Mouse (Mus musculus): ENCODE results near the gene Mamld1. TPM values are rescaled to one million over a fixed set of nuclear protein-coding genes. Genes with fewer than 3 reads are reported as not detected.
"Not testable (repeated sequence)": the region's sequence is repeated elsewhere in the genome, so short reads cannot be mapped to it uniquely, and the experiment has no call there.

Mamld1 gene
- 12.2 and 13.1 TPM in 2 replicates for total RNA-seq (2021)
- long read RNA-seq, experiment 1, partial matches to known transcripts = 0 of 1 reads
- long read RNA-seq, experiment 1, other reads (novel, unspliced or antisense) = 1 of 1 reads
- long read RNA-seq, experiment 2, full-length matches to known transcripts = 1 of 2 reads
- long read RNA-seq, experiment 2, partial matches to known transcripts = 1 of 2 reads
- long read RNA-seq, experiment 2, other reads (novel, unspliced or antisense) = 0 of 2 reads

- peak; percentile 84 for DNase-seq
These were observed at the start of gene Mamld1 for GRCm38 (mm10) chrX:71049864-71050576. Gene Mamld1, plus strand, starts transcription at chrX:71050256.

- DNase-seq = no peak
These were observed 25.3 kb upstream of the Mamld1 start for GRCm38 (mm10) chrX:71024718-71025117.

GRCm38 (mm10) chrX:71028007-71028406 lies 22.0 kb upstream of the Mamld1 start:
- DNase-seq = no peak

- DNase-seq = not testable (repeated sequence)
These were observed 21.1 kb upstream of the Mamld1 start for GRCm38 (mm10) chrX:71028976-71029375.

GRCm38 (mm10) chrX:71050677-71051311 lies 738 bp downstream of the Mamld1 start:
- DNase-seq = peak; percentile 20

- DNase-seq = peak; percentile 24
These were observed 1.5 kb downstream of the Mamld1 start for GRCm38 (mm10) chrX:71051361-71052114.

GRCm38 (mm10) chrX:71052115-71052478 lies 2.0 kb downstream of the Mamld1 start:
- peak; percentile 91 for DNase-seq

- DNase-seq = peak; percentile 31
These were observed 2.6 kb downstream of the Mamld1 start for GRCm38 (mm10) chrX:71052481-71053216.

GRCm38 (mm10) chrX:71053246-71053645 lies 3.2 kb downstream of the Mamld1 start:
- DNase-seq = no peak

GRCm38 (mm10) chrX:71056968-71057367 lies 6.9 kb downstream of the Mamld1 start:
- no peak for DNase-seq

GRCm38 (mm10) chrX:71085092-71085807 lies 35.2 kb downstream of the Mamld1 start:
- no peak for DNase-seq

GRCm38 (mm10) chrX:71087370-71088079 lies 37.5 kb downstream of the Mamld1 start:
- no peak for DNase-seq

GRCm38 (mm10) chrX:71088080-71088414 lies 38.0 kb downstream of the Mamld1 start:
- DNase-seq = no peak

- DNase-seq = peak; percentile 43
These were observed 55.8 kb downstream of the Mamld1 start for GRCm38 (mm10) chrX:71105820-71106219.

- DNase-seq = peak; percentile 57
These were observed 56.3 kb downstream of the Mamld1 start for GRCm38 (mm10) chrX:71106392-71106791.

GRCm38 (mm10) chrX:71108056-71108735 lies 58.1 kb downstream of the Mamld1 start:
- DNase-seq = peak; percentile 30

- DNase-seq = no peak
These were observed 60.3 kb downstream of the Mamld1 start for GRCm38 (mm10) chrX:71110333-71110732.

GRCm38 (mm10) chrX:71122359-71123293 lies 72.6 kb downstream of the Mamld1 start:
- DNase-seq = no peak

- DNase-seq = no peak
These were observed 75.0 kb downstream of the Mamld1 start for GRCm38 (mm10) chrX:71125013-71125412.

All from adrenal gland, postnatal 14 days (tissue).